Mouse (Mus musculus) CH12.LX (cell line): ENCODE measurements around the gene Map4k4. TPM values are rescaled to one million over a fixed set of nuclear protein-coding genes. Genes with fewer than 3 reads are reported as not detected.

Experiments
- DNase-seq: peaks from one replicate; pipeline ENCODE4 v3.0.0-alpha.2; 2013; ENCODE audit errors: extremely low read depth
- H3K27ac ChIP-seq: 2 replicates; pipeline ENCODE4 v1.5.1; 2012; ENCODE audit warnings: low read depth, mild to moderate bottlenecking, control low read depth, moderate library complexity; ENCODE audit not compliant: insufficient read depth
- H3K27me3 ChIP-seq: replicated peaks from 2 replicates; pipeline ENCODE3; 2012; ENCODE audit warnings: inconsistent platforms
- H3K36me3 ChIP-seq, 2 experiments: replicated peaks in 1 of 2; 2 replicates each; pipeline versions ENCODE3 to v1.6.1; 2012; ENCODE audit warnings: inconsistent platforms in 1 of 2, low read length in 1 of 2, mild to moderate bottlenecking in 1 of 2, mixed read lengths in 1 of 2, moderate library complexity in 1 of 2; ENCODE audit not compliant: control insufficient read depth in 1 of 2, insufficient read depth in 1 of 2
- H3K4me1 ChIP-seq, 2 experiments: 2 replicates each; pipeline ENCODE4 v1.6.1; 2012; ENCODE audit warnings: inconsistent platforms in 1 of 2, moderate library complexity in 1 of 2; ENCODE audit not compliant: insufficient read depth in 2 of 2, control insufficient read depth in 1 of 2
- H3K4me2 ChIP-seq: 2 replicates; pipeline ENCODE4 v1.6.1; 2012; ENCODE audit warnings: low read depth, mild to moderate bottlenecking, control low read depth; ENCODE audit not compliant: poor library complexity, insufficient read depth, severe bottlenecking
- H3K4me3 ChIP-seq, 3 experiments: fragments of 150-350 bp in 1 of 3; sonication (generic) in 1 of 3; replicated peaks in 1 of 3; 2 replicates each; pipeline versions ENCODE3 to v1.5.1; 2011 to 2012; ENCODE audit warnings: low read depth in 2 of 3, low read length in 2 of 3, mild to moderate bottlenecking in 2 of 3, moderate library complexity in 2 of 3, control low read depth in 1 of 3, improper control_type of control experiment in 1 of 3, inconsistent platforms in 1 of 3, mixed read lengths in 1 of 3; ENCODE audit not compliant: poor library complexity in 1 of 3
- H3K79me2 ChIP-seq: replicated peaks from 2 replicates; pipeline ENCODE4 v1.6.1; 2012; ENCODE audit warnings: mild to moderate bottlenecking, moderate library complexity; ENCODE audit not compliant: control insufficient read depth, poor library complexity, insufficient read depth, severe bottlenecking; ENCODE audit errors: extremely low read depth
- H3K9ac ChIP-seq: 2 replicates; pipeline ENCODE4 v1.6.1; 2012; ENCODE audit warnings: low read depth, mild to moderate bottlenecking, control low read depth, moderate library complexity; ENCODE audit not compliant: insufficient read depth
- H3K9me3 ChIP-seq: replicated peaks from 2 replicates; pipeline ENCODE3; 2012; ENCODE audit warnings: low read length, inconsistent platforms, mixed read lengths
- BHLHE40 ChIP-seq: IDR thresholded peaks from 2 replicates; pipeline ENCODE4 v1.6.1; 2011; ENCODE audit warnings: mild to moderate bottlenecking, low read depth, low read length, improper control_type of control experiment
- CHD2 ChIP-seq: IDR thresholded peaks from 2 replicates; pipeline ENCODE4 v1.6.1; 2011; ENCODE audit warnings: low read length, improper control_type of control experiment
- CTCF ChIP-seq, 2 experiments: IDR thresholded peaks in 1 of 2; conservative IDR thresholded peaks in 1 of 2; 2 replicates each; pipeline ENCODE4 v1.5.1; 2011 to 2012; ENCODE audit warnings: low read depth in 2 of 2, low read length in 2 of 2, improper control_type of control experiment in 1 of 2, inconsistent platforms in 1 of 2, mild to moderate bottlenecking in 1 of 2, moderate library complexity in 1 of 2
- E2F4 ChIP-seq: IDR thresholded peaks from 2 replicates; pipeline ENCODE4 v1.6.1; 2011; ENCODE audit warnings: low read depth, low read length, improper control_type of control experiment; ENCODE audit not compliant: insufficient replicate concordance
- IRF4 ChIP-seq: IDR thresholded peaks from 2 replicates; pipeline ENCODE4 v1.6.1; 2014; ENCODE audit warnings: low read depth, mild to moderate bottlenecking, inconsistent platforms, low read length, improper control_type of control experiment
- KAT2A ChIP-seq: IDR thresholded peaks from 2 replicates; pipeline ENCODE4 v1.6.1; 2012; ENCODE audit warnings: low read length, improper control_type of control experiment, inconsistent platforms; ENCODE audit not compliant: insufficient replicate concordance
- MAFK ChIP-seq: IDR thresholded peaks from 2 replicates; pipeline ENCODE4 v1.6.1; 2011; ENCODE audit warnings: low read length, improper control_type of control experiment; ENCODE audit not compliant: insufficient replicate concordance
- MEF2A ChIP-seq: IDR thresholded peaks from 2 replicates; pipeline ENCODE4 v1.6.1; 2014; ENCODE audit warnings: low read depth, mild to moderate bottlenecking, inconsistent platforms, low read length, improper control_type of control experiment, borderline replicate concordance
- MXI1 ChIP-seq: IDR thresholded peaks from 2 replicates; pipeline ENCODE4 v1.6.1; 2011; ENCODE audit warnings: mild to moderate bottlenecking, low read depth, low read length, improper control_type of control experiment
- NRF1 ChIP-seq: IDR thresholded peaks from 2 replicates; pipeline ENCODE4 v1.6.1; 2014; ENCODE audit warnings: low read depth, mild to moderate bottlenecking, inconsistent platforms, low read length, improper control_type of control experiment, moderate library complexity
- POLR2A ChIP-seq: IDR thresholded peaks from 2 replicates; pipeline ENCODE4 v1.6.1; 2011; ENCODE audit warnings: low read depth, mild to moderate bottlenecking, improper control_type of control experiment, low read length
- RAD21 ChIP-seq: IDR thresholded peaks from 2 replicates; pipeline ENCODE4 v1.6.1; 2011; ENCODE audit warnings: low read depth, mild to moderate bottlenecking, low read length, improper control_type of control experiment, moderate library complexity
- SMC3 ChIP-seq: IDR thresholded peaks from 2 replicates; pipeline ENCODE4 v1.6.1; 2011; ENCODE audit warnings: low read depth, low read length, improper control_type of control experiment
- USF2 ChIP-seq: conservative IDR thresholded peaks from 2 replicates; pipeline ENCODE4 v1.6.1; 2011; ENCODE audit warnings: low read depth, low read length, improper control_type of control experiment
- ZC3H11A ChIP-seq: IDR thresholded peaks from 2 replicates; pipeline ENCODE4 v1.6.1; 2012; ENCODE audit warnings: low read depth, mild to moderate bottlenecking, inconsistent platforms, low read length, improper control_type of control experiment
- ZKSCAN1 ChIP-seq: IDR thresholded peaks from 2 replicates; pipeline ENCODE4 v1.6.1; 2012; ENCODE audit warnings: low read depth, inconsistent platforms, low read length, improper control_type of control experiment, borderline replicate concordance
- ZMIZ1 ChIP-seq: IDR thresholded peaks from 2 replicates; pipeline ENCODE4 v1.6.1; 2012; ENCODE audit warnings: low read depth, mild to moderate bottlenecking, inconsistent platforms, low read length, improper control_type of control experiment
- ZNF384 ChIP-seq: IDR thresholded peaks from 2 replicates; pipeline ENCODE4 v1.6.1; 2012; ENCODE audit warnings: low read depth, low read length, improper control_type of control experiment, inconsistent platforms
- dilution Hi-C: fragments of 300-500 bp; cut with MboI; formaldehyde crosslinking; loops from 2 replicates; pipeline ENCODE4 v1.14.3; 2020; ENCODE audit warnings: low sequenced_read_pairs; ENCODE audit not compliant: extremely low pct_unique_long_range_greater_than_20kb, extremely low pct_ligation_motif_present
- in situ Hi-C: fragments of 300-500 bp; cut with MboI; formaldehyde crosslinking; loops from 3 replicates; pipeline ENCODE4 v1.14.3; 2019; ENCODE audit warnings: low sequenced_read_pairs, low pct_ligation_motif_present, low pct_unique_long_range_greater_than_20kb, mixed read lengths
- polyA plus RNA-seq: library from polyadenylated mRNA; unstranded; fragments of >175 nt; gene quantifications from 2 replicates; pipeline ENCODE4 v1.2.1, GENCODE M21; 2012; ENCODE audit warnings: low read depth; ENCODE audit not compliant: insufficient read length
- total RNA-seq, 2 experiments: library from RNA; depleted of rRNA; stranded (reverse); fragments of 300-350 nt in 1 of 2; fragments of >200 nt in 1 of 2; gene quantifications; 2 replicates each; pipeline ENCODE4 v1.2.3; 2012 to 2014

The Map4k4 gene
- total and polyA plus RNA-seq, 3 experiments = 21.8 to 46.3 (median 41.0) TPM

- in situ Hi-C loops (no loop called here), dilution Hi-C loops (no loop called here)
- Histone ChIP-seq H3K27me3 (no peaks in the 10 kb centered on the region), H3K36me3 (peaks cover 10 to 68% of the 10 kb centered on the region in 2 experiments), H3K4me1 (peaks cover 0 to 24% of the 10 kb centered on the region in 2 experiments; a peak in 3 of 4 replicates), H3K9ac (no peak overlapping the region), H3K27ac (no peak overlapping the region), H3K4me2 (no peak overlapping the region), H3K9me3 (no peaks in the 10 kb centered on the region), H3K4me3 (no peak overlapping the region), H3K79me2 (no peaks in the 10 kb centered on the region)
- no peak for DNase-seq
- TF ChIP-seq ZMIZ1 (no peak), IRF4 (no peak), CTCF (conservative IDR thresholded peaks at IDR 0.05 in 1 of 2, IDR thresholded peaks at IDR 0.05 in 1 of 2; ENCODE audit: low read depth in 2 of 2, low read length in 2 of 2) (peak in 1 of 2 experiments; percentile 15; a peak in 1 of 4 replicates), BHLHE40 (no peak), E2F4 (no peak)
Observed at GRCm38 (mm10) chr1:39975005-39975404, 74.3 kb downstream of the Map4k4 start.

- H3K4me3 ChIP-seq = no peak overlapping the region
- peaks cover 10 to 74% of the 10 kb centered on the region in 2 experiments for H3K36me3 ChIP-seq
- no peaks in the 10 kb centered on the region for H3K9me3 ChIP-seq
- in situ Hi-C loops = no loop called here
- H3K9ac ChIP-seq = no peak overlapping the region
- no peaks in the 10 kb centered on the region for H3K27me3 ChIP-seq
- no peak for TF ChIP-seq RAD21
- TF ChIP-seq MAFK = no peak
- TF ChIP-seq MXI1 = no peak
- no peak for TF ChIP-seq IRF4
- TF ChIP-seq NRF1 = no peak
- no peak for TF ChIP-seq POLR2A
- TF ChIP-seq ZC3H11A = no peak
- no peak for TF ChIP-seq BHLHE40
- TF ChIP-seq ZNF384 = no peak
- TF ChIP-seq CHD2 = no peak
- no peak for TF ChIP-seq ZKSCAN1
- no peak for TF ChIP-seq SMC3
- TF ChIP-seq ZMIZ1 = no peak
- no peak for TF ChIP-seq USF2
- TF ChIP-seq KAT2A = no peak
- no peak for TF ChIP-seq MEF2A
- H3K4me1 ChIP-seq = peaks cover 0 to 20% of the 10 kb centered on the region in 2 experiments; a peak in 3 of 4 replicates
- no peak overlapping the region for H3K4me2 ChIP-seq
- no peak overlapping the region for H3K27ac ChIP-seq
- dilution Hi-C loops = no loop called here
- no peaks in the 10 kb centered on the region for H3K79me2 ChIP-seq
- DNase-seq = no peak
Observed at GRCm38 (mm10) chr1:39976107-39976506, 75.4 kb downstream of the Map4k4 start.
